Mouse (Mus musculus) embryonic fibroblast, embryonic 13.5 days (primary cell): ENCODE data around the gene Tpx2.
A peak's percentile ranks its signal among the peaks of the same experiment; 100 is the strongest.

Experiments
- CTCF ChIP-seq: IDR thresholded peaks from 2 replicates; pipeline ENCODE4 v1.5.1; 2011; ENCODE audit warnings: mild to moderate bottlenecking, control low read depth, low read length, moderate library complexity, borderline replicate concordance; ENCODE audit not compliant: insufficient read depth
- POLR2A ChIP-seq: IDR thresholded peaks from 2 replicates; pipeline ENCODE4 v1.6.1; 2011; ENCODE audit warnings: low read depth, mild to moderate bottlenecking, control low read depth, low read length, moderate library complexity

DNA sequence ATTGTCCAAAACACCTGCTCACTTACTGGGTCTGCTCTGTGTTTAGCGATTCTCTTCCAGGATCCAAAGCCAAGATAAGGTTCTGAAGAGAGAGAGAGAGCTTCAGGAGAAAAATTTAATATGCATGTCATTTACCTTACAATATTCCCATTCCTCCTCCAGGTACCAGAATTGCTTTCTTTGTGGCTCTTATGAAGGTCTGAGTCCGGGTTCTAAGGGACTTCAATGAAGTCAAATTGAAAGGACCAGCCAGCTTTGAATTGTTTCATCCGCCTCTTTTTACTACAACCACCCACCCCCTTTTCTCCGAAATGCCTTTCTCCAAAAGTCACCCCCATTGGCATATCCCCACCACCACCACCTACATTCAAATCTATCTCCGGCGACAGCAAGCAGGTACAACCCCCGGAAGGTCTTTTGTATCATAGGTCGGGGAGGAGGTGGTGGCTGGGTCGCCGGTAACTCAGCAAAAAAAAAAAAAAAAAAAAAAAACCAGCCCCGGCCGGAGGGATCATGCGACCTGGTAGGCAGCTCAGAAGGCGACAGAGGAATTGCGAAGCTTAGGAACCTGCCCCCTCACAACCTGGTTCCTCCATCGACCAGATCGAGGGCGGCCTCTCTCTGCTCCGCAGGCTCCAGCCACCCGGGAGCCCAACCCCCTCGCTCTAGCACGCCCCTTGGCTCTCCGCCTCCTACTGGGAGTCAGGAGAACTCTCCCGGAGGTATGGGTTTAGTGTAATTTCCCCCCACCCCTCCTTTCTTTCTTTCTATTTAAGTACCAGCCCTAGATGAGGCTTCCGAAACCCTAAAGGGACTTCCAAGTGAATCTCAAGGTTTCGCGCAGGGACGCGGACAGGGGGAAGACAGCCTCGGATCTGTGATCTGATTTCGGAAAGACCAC, 17.5 kb upstream of the Tpx2 start:
- TF ChIP-seq CTCF: 0 out of 2 replicates have a peak, but pooled peaks have one; percentile 9
- TF ChIP-seq POLR2A: peak; percentile 60
